Mouse (Mus musculus) A20 (cell line): ENCODE measurements around the gene Slc22a20.

Experiments
- DNase-seq: peaks from one replicate; pipeline ENCODE4 v3.0.0-alpha.2; 2011; ENCODE audit warnings: low read depth, low spot score

Gene Slc22a20

DNA sequence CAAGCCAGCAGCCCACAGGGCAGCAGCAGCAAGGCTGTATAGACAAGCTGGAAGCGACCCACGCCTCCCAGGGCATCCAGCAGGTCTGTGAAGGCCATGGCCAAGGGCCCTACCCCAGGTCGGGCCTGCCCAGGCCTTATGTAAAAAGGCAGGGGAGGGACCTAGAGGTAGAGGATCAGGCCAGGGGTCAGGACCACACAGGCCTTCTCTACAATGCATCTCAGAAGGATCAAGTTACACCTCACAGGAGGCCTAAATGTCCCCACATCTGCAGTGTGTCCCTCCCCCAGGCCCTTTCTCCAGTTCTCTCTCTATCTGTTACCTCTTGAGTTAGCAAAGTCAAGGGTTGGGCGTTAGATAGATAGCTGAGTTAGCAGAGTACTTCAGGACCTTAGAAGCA, at the start of gene Slc22a20:
Slc22a20 (minus strand) TSS at position 101 of the 400 bp plus-strand sequence.
- no peak for DNase-seq

DNA sequence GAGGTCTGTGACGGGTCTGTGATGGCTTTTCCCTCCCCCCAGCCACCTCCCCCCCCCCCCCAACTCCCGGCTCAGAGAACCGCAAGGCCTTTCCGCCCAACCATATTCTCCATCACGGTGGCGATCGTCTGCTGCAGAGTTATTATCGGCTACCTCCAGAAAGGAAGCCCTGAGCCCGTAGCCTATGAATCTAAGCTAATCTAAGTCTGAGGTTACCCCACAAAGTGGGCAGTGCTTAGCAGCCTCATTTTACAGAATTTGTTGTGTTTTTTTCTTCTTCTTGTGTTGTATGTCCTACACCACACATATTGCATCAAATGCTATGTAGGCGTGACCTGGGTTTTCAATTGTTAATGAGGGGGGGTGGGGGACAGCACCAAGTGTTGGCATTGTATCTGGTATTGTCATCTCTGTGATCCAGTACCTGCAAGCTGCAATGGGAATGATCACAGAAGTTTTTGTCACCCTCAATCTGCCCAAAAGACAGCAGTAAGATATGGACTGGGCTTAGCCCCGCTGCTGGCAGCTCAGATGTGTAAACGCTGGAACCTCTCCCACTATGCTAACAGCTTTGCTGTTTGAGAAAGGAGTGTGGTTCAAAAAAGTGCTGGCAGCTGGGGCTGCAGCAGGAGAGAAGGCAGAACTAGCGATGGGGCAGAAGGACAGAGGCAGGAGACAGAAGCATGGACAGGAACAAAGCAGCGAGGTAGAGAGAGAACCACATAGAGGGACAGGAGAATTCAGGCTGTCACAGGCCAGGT, 44.8 kb upstream of the Slc22a20 start:
- no peak for DNase-seq

DNA sequence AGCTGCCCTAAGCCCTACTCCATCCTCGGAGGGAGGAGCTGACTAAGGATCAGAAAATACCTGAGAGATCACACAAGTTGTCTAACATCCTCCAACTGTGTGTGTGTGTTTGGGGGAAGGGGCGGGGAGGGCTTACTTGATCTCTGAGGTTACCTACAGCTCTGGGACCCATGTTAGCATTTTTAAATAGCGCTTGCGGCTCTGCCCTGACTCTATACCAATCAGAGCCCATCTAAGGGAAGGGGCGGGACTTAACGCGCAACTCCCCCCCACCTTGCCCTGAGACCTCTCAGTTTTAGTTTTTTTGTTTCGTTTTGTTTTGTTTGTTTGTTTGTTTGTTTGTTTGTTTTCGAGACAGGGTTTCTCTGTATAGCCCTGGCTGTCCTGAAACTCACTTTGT, 43.5 kb upstream of the Slc22a20 start:
- no peak for DNase-seq

DNA sequence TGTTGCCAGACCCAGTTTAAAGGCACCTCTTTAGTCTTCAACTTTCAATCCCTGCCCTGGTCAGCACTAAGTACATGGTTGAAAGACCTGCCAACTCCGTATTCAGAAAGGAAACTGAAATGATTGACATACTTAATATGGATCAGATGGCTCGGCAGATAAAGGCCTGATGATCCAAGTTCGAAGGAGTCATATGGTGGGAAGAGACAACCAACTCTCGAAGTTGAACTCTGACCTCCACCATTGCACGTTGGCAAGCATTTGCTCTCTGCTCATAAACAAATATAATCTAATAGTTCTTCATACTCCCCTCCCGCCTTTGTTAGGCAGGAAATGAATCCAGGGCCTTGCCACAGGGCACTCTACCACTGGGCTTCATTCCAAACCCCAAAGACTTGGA, 43.0 kb upstream of the Slc22a20 start:
- DNase-seq = no peak

DNA sequence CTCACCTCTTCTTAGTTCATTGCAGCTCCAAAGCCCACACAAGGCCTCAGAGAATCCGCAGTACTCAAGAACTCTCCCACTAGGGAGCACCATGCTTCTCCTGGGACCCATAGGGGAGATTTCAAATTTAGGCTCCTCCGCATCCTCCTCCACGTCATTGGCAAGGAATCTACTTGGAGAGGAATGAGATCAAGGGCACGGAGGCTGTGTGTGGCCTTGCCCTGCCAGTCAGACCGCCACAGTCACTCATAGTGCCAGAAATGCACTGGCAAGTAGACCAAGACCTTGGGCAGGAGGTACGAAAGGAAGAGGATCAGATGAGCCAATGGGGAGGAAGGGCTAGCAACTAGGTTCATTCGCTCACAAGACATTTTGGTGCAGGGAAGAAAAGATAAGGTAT, 38.0 kb upstream of the Slc22a20 start:
- no peak for DNase-seq

- no peak for DNase-seq
Observed at GRCm38 (mm10) chr19:6023059-6023458, 37.1 kb upstream of the Slc22a20 start.

DNA sequence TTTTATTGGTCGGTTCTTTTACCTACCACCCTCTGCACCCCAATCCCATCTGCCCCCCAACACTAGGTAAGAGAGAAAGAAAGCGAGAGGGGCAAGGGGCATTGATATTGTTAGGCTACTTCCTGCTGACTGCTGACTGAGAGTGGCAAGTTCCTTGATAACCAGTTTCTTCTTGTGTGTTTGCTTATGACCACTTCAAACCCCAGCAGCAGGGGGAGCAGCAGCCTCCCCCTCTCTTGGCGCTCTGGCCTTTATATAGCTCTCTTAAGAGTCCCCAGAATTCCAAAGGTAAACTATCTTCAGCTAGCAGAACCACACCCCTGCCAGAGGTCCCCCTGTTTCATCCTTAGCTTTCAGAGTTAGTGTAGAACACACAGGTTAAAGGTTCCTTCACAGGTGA, 34.3 kb upstream of the Slc22a20 start:
- DNase-seq = peak; percentile 34

- DNase-seq = peak; percentile 90
Observed at GRCm38 (mm10) chr19:6018142-6019089, 32.5 kb upstream of the Slc22a20 start.

GRCm38 (mm10) chr19:6016532-6016931, 30.6 kb upstream of the Slc22a20 start:
- peak; percentile 76 for DNase-seq

GRCm38 (mm10) chr19:6015511-6016315, 29.8 kb upstream of the Slc22a20 start, which contains the start of gene Capn1:
Capn1 (minus strand) TSS chr19:6015897.
- peak; percentile 84 for DNase-seq

DNA sequence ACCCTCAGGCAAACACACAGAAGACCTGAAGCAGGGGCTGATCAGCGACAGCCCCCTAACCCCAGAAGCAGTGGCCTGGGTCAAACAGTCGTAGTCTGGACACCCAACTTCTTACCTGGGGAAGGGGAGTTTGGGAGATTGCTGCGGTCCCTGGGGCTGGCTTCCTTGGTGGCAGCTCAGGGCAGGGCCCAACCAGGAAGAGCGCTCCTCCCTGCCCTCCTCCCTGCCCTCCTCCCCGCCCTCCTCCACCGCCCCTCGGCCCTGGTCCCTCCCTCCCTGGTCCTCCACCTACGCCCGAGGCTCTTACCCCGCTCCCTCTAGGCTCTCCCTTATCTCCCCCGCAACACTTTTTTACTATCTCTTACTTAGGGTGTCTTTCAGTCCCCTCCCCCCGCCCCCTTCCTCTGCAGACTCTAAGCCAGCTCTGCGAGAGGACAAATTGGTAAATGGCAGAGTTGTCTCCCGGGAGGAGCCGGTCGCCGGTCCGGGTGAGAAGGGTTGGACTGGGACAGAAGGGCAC, 29.1 kb upstream of the Slc22a20 start:
- peak; percentile 75 for DNase-seq

DNA sequence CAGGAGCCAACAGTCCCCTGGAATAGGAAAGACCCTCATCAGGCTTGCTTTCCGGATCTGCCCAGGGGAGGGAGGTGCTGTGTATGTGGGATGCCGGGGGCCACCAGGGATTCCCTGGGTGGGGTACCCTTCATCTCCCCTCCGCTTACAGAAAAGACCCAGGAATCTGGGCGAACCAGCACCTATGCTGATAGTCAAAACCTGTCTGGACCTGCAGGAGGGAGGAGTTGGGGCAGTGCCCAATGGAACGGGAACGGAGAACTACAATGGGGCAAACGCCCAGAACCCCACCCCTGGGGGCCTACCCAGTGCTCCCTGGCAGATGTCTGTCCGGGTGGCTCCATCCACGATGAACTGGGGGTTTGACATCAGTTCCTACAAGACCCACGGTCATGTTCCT, 27.7 kb upstream of the Slc22a20 start:
- DNase-seq = no peak

GRCm38 (mm10) chr19:6009137-6009536, 23.2 kb upstream of the Slc22a20 start:
- DNase-seq = no peak

GRCm38 (mm10) chr19:6007013-6007412, 21.1 kb upstream of the Slc22a20 start:
- no peak for DNase-seq

DNA sequence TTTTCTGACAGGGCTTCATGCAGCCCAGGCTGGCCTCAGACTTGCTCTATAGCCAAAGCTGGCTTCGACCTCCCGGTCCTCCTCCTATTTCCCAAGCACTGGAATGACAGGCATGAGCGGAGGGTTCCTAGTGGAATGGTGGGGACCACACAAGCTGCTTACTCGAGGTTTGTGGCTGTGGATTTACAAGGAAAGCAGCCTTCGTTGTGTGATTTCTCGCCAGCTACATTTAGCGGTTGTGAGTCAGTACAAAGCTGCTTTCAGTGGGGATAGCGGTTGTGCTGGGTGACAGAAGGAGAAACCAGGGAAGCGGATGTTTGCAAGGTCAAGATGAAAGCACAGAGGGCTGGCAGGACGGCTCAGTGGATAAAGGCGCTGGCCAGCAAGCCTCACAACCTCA, 19.6 kb upstream of the Slc22a20 start:
- DNase-seq = no peak

DNA sequence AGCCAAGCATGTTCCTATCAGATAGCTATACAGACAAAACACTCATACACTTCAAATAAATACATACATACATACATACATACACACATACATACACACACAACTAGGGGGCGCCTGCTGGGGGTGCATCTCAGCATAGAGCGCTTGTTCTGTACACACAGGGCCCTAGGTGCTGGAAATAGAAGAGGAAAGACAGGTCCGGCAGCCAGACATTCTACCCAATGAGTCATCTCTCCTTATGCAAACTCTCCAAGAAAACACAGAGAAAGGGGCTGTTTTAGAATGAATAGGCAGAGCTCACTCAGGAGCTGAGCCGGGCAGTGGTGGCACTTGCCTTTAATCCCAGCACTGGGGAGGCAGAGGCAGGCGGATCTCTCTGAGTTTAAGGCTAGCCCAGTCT, 14.0 kb upstream of the Slc22a20 start:
- no peak for DNase-seq

GRCm38 (mm10) chr19:5998180-5998579, 12.2 kb upstream of the Slc22a20 start:
- no peak for DNase-seq

- no peak for DNase-seq
Observed at GRCm38 (mm10) chr19:5994711-5995110, 8.8 kb upstream of the Slc22a20 start.

DNA sequence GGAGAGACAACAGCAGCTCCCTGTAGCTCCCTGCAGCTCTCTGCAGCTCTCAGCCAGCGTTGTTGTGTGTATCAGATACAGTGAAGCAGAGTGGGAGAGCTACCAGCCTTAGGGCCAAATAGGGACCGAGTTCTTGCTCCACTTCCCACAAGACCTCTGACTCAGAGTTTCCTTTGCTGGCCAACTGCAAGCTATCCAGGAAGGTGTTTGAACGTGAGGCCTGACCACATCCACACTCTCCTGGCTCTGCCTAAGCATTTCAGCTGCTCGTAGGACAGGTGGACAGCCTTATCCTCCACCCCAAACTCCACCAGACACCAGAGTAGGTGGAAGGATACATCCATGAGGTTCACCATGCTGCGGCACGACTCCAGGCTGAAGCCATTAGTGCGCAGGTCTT, 6.1 kb upstream of the Slc22a20 start:
- no peak for DNase-seq

GRCm38 (mm10) chr19:5991467-5991866, 5.5 kb upstream of the Slc22a20 start:
- DNase-seq = no peak

DNA sequence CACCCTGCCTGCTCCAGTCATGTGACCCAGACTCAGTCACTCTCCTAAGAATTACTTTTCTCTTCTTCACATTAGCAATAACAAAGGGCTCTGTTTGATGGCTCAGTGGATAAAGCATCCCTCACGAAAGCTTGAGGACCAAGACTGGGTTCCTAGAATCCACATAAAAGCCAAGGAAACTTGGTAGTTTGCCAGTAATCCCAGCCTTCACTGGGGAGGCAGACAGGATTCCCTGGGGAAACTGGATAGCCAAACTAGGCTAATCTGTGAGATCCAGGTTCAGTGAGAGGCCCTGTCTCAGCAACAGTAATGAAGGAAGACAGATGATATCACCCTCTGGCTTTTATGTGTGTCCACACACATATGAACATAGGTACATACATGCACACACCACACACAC, 5.0 kb upstream of the Slc22a20 start:
- DNase-seq = no peak

- DNase-seq = no peak
Observed at GRCm38 (mm10) chr19:5990033-5990432, 4.1 kb upstream of the Slc22a20 start.
